Mouse (Mus musculus): ENCODE measurements around the gene Il3. TPM values are rescaled to one million over a fixed set of nuclear protein-coding genes. Genes with fewer than 3 reads are reported as not detected.

Il3 gene
- polyA plus RNA-seq, 1 experiment from 2014 or later, result not detected

DNA sequence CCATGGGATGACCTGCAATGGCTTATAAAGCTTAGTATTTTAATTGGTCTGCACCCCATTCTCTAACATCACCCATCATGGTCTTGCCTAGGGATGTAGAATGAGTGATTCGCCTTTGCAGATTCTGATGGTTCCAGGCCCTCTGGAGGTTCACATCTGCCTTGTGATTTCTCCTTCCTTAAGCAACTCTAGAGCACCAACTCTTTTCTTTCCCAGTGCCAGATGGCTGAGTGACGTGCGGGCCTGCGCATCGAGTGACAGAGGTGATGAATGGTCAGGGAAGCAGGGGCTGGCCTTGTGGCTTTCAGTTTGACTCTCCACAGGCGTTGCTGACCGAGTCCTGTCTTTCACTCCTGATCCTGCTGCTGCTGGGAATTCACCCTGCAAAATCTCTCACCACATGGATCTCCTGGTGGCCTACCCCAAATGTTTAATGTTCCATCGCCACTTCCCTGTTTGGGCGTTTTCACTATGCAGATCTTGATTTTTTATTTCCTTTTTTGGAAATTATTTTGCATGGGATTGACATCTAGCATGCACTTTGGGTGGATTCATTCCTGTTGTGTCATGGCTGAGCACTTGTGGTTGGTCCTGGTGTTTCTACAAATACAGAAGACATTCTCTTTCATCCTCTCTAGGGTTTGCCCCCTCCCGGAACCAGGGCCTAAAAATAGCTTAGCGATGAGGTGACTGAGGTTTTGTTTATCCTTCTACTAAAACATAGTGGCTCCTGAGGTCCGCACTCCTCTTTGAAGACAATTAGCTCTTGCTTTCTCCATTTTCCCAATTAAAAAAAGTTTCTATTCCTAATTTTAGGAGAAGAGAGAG is 27.1 kb upstream of the Il3 start:
- WGBS, result 68% methylated on average over 12 of the region's 12 CpGs

DNA sequence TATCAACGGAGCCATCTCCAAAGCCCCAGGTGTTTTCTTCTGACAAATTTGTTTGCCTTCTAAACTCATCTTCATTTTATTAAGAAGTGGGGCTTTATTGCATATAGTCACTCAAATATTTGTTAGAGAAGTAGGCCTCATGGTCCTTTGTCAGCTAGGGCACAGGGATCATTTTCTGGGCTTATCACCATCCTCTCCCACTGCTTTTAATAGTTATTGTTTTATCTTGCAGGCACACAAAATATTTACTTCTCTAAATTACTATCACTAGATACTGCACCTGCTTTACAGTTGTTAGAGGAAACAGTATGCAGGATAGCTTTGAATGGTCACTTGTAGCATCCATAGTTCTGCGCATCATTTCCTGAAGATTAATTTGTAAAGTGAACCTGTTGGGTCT is 25.1 kb upstream of the Il3 start:
- no peak overlapping the region for H3K9ac ChIP-seq (ENCODE audit: low read depth, low read length)
- no peak overlapping the region for H3K4me3 ChIP-seq (ENCODE audit: low read depth, low read length)
- no peak for ATAC-seq
- no peaks in the 10 kb centered on the region for H3K36me3 ChIP-seq (ENCODE audit: control insufficient read depth, insufficient read depth)
- no peak for TF ChIP-seq CTCF (IDR thresholded peaks at IDR 0.05; ENCODE audit: low read depth)
- 79% methylated on average over 2 of the region's 2 CpGs for WGBS
- no peak overlapping the region for H3K27ac ChIP-seq (ENCODE audit: low read depth, low read length)
- no peaks in the 10 kb centered on the region for H3K4me1 ChIP-seq (replicated peaks; ENCODE audit: control insufficient read depth, insufficient read depth, low read length)
- H3K27me3 ChIP-seq (replicated peaks; ENCODE audit: control insufficient read depth, insufficient read depth, low read length), result no peaks in the 10 kb centered on the region
- H3K4me2 ChIP-seq (replicated peaks; ENCODE audit: low read depth), result no peak overlapping the region
- H3K9me3 ChIP-seq (ENCODE audit: control insufficient read depth), result no peaks in the 10 kb centered on the region

More for the DNA sequence above, 27.1 kb upstream of the Il3 start:
- Histone ChIP-seq H3K36me3 (ENCODE audit: control insufficient read depth, insufficient read depth) (no peaks in the 10 kb centered on the region), H3K4me1 (replicated peaks; ENCODE audit: control insufficient read depth, insufficient read depth, low read length) (no peaks in the 10 kb centered on the region), H3K4me3 (ENCODE audit: low read depth, low read length) (no peak overlapping the region), H3K4me2 (replicated peaks; ENCODE audit: low read depth) (no peak overlapping the region), H3K27me3 (replicated peaks; ENCODE audit: control insufficient read depth, insufficient read depth, low read length) (no peaks in the 10 kb centered on the region), H3K27ac (ENCODE audit: low read depth, low read length) (no peak overlapping the region), H3K9me3 (ENCODE audit: control insufficient read depth) (no peaks in the 10 kb centered on the region), H3K9ac (ENCODE audit: low read depth, low read length) (no peak overlapping the region)
- TF ChIP-seq CTCF (IDR thresholded peaks at IDR 0.05; ENCODE audit: low read depth), result no peak
- no peak for ATAC-seq

DNA sequence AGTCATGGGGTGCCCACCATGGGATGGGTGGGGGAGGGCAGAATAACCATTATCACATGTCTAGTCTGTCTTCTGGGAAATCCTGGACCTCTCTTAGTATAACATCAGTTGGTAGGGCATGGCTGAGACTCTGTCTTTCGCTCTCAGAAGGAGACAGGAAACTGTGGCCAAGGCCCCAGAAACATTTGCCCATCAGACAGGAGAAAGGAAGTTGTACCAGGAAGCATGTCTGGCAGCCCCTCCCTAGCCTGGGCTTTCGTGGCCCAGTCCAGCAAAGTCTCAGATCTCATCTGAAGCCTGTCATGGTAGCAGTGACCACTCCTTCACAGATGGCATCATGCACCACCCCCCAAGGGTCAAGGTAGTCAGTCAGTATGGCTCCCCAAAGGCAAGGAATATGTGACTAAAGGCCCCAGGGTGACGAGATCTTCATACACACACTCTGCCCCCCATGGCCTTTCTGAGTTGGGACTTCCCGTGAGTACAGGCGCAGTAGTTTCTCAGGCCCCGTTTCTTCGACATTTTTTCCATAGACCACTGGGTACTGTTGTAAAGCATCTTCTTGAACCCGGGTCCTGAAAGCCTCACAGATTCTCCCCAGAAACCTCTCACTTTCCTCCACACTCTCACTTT is 20.9 kb upstream of the Il3 start:
- Histone ChIP-seq H3K4me3 (ENCODE audit: low read depth, low read length) (no peak overlapping the region), H3K36me3 (ENCODE audit: control insufficient read depth, insufficient read depth) (no peaks in the 10 kb centered on the region), H3K27ac (ENCODE audit: low read depth, low read length) (no peak overlapping the region), H3K9ac (ENCODE audit: low read depth, low read length) (no peak overlapping the region), H3K9me3 (ENCODE audit: control insufficient read depth) (no peaks in the 10 kb centered on the region), H3K4me2 (replicated peaks; ENCODE audit: low read depth) (no peak overlapping the region), H3K4me1 (replicated peaks; ENCODE audit: control insufficient read depth, insufficient read depth, low read length) (no peaks in the 10 kb centered on the region), H3K27me3 (replicated peaks; ENCODE audit: control insufficient read depth, insufficient read depth, low read length) (no peaks in the 10 kb centered on the region)
- no peak for TF ChIP-seq CTCF (IDR thresholded peaks at IDR 0.05; ENCODE audit: low read depth)
- WGBS, result 82% methylated on average over 8 of the region's 8 CpGs
- no peak for ATAC-seq

DNA sequence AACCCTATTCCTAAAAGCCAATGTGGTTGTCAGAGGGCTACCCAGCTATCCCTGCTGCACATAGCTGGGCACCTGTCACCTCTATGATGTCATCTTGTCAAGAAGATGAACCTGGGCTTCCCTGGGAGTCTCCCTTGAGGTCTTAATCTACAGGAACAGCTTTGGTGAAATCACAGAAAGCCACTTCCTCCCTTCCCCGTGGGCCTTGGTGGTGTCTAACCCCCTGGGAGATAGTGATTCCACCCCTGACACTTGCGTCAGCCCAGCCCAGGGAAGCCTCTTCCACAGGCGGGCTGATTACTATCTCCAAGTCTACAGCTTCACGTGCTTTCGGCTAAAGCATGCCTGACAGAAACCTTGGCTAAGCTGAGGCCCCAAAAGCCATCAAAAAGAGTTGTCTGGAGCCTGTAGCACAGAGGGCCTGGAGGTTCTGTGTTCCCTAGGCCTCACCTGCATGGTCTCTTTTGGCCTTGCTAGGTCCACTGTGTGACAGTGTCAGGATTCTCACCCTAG is 4.4 kb upstream of the Il3 start:
- TF ChIP-seq CTCF (IDR thresholded peaks at IDR 0.05; ENCODE audit: low read depth), result no peak

DNA sequence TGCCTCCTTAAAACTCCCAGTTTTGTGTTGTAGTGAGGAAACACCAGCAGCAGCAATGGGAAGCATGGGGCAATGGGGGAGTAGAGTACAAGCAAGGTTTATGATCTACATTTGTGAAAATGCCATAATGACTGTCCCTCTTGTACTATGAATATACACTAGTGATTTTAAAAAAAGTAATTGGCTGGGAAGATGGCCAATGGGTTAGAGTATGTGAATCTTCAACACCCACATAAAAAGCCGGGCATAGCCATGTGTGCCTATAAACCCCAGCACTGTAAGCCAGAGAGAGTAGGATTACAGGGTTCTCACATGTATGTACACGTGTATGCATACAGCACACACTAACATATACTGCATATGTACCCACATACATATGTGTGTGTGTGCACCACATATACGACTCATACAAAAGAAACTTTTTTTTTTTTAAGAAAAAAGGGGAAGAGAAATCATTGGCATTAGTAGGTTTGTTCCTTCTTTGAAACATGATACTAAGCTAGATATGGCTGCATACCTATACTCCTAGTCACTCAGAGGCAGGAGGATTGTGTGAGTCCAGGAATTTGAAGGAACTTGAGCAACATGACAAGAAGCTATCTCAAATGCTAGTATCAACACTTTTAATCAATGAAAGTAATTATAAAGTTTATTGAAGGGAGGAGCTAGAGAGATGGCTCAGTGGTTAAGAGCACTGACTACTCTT is 2.3 kb upstream of the Il3 start:
- H3K27me3 ChIP-seq (replicated peaks; ENCODE audit: control insufficient read depth, insufficient read depth, low read length), result no peaks in the 10 kb centered on the region
- no peak overlapping the region for H3K27ac ChIP-seq (ENCODE audit: low read depth, low read length)
- no peak overlapping the region for H3K4me3 ChIP-seq (ENCODE audit: low read depth, low read length)
- H3K9ac ChIP-seq (ENCODE audit: low read depth, low read length), result no peak overlapping the region
- WGBS, result 76% methylated on average over 3 of the region's 3 CpGs
- no peaks in the 10 kb centered on the region for H3K9me3 ChIP-seq (ENCODE audit: control insufficient read depth)
- H3K4me1 ChIP-seq (replicated peaks; ENCODE audit: control insufficient read depth, insufficient read depth, low read length), result no peaks in the 10 kb centered on the region
- no peak for TF ChIP-seq CTCF (IDR thresholded peaks at IDR 0.05; ENCODE audit: low read depth)
- no peak overlapping the region for H3K4me2 ChIP-seq (replicated peaks; ENCODE audit: low read depth)
- no peak for ATAC-seq
- H3K36me3 ChIP-seq (ENCODE audit: control insufficient read depth, insufficient read depth), result no peaks in the 10 kb centered on the region

More for the DNA sequence above, 4.4 kb upstream of the Il3 start:
- H3K9ac ChIP-seq (ENCODE audit: low read depth, low read length), result no peak overlapping the region
- no peaks in the 10 kb centered on the region; the same call in 1 of the 2 replicates for H3K4me1 ChIP-seq (replicated peaks; ENCODE audit: control insufficient read depth, insufficient read depth, low read length)
- H3K27me3 ChIP-seq (replicated peaks; ENCODE audit: control insufficient read depth, insufficient read depth, low read length), result no peaks in the 10 kb centered on the region
- no peak for ATAC-seq
- H3K9me3 ChIP-seq (ENCODE audit: control insufficient read depth), result no peaks in the 10 kb centered on the region
- H3K27ac ChIP-seq (ENCODE audit: low read depth, low read length), result no peak overlapping the region
- no peaks in the 10 kb centered on the region for H3K36me3 ChIP-seq (ENCODE audit: control insufficient read depth, insufficient read depth)
- H3K4me3 ChIP-seq (ENCODE audit: low read depth, low read length), result no peak overlapping the region
- H3K4me2 ChIP-seq (replicated peaks; ENCODE audit: low read depth), result no peak overlapping the region
- 69% methylated on average over 5 of the region's 5 CpGs for WGBS

DNA sequence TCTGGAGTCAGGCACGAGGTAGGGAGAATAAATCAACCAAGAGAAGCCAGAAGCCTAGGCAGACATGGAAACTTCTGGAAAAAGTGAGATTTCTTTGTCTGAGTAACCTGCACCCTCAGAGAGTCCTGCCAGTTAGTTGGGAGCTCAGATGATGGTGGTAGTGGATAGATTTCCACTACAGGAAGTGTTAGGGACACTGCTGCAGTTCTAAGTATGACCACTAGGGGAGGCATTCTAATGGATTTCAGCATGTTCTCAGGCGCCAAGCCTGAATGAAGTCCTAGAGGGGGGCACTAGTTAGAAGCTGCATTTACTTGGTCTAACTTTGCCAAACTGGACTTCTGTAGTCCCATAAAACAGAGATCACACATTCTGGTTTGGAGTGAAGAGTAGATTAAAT is 2.5 kb downstream of the Il3 start:
- H3K4me1 ChIP-seq (replicated peaks; ENCODE audit: control insufficient read depth, insufficient read depth, low read length), result no peaks in the 10 kb centered on the region
- peak; percentile 90 for TF ChIP-seq CTCF (IDR thresholded peaks at IDR 0.05; ENCODE audit: low read depth)
- no peak overlapping the region for H3K4me3 ChIP-seq (ENCODE audit: low read depth, low read length)
- H3K4me2 ChIP-seq (replicated peaks; ENCODE audit: low read depth), result no peak overlapping the region
- H3K27me3 ChIP-seq (replicated peaks; ENCODE audit: control insufficient read depth, insufficient read depth, low read length), result no peaks in the 10 kb centered on the region
- H3K36me3 ChIP-seq (ENCODE audit: control insufficient read depth, insufficient read depth), result no peaks in the 10 kb centered on the region
- 56% methylated on average over 2 of the region's 2 CpGs for WGBS
- no peak for ATAC-seq
- no peak overlapping the region for H3K27ac ChIP-seq (ENCODE audit: low read depth, low read length)
- no peak overlapping the region for H3K9ac ChIP-seq (ENCODE audit: low read depth, low read length)
- no peaks in the 10 kb centered on the region for H3K9me3 ChIP-seq (ENCODE audit: control insufficient read depth)
